Mouse (Mus musculus): ENCODE results near the gene Ccdc106. TPM values are rescaled to one million over a fixed set of nuclear protein-coding genes. Genes with fewer than 3 reads are reported as not detected.
A peak's percentile ranks its signal among the peaks of the same experiment; 100 is the strongest.
"Not testable (repeated sequence)": the region's sequence is repeated elsewhere in the genome, so short reads cannot be mapped to it uniquely, and the experiment has no call there.

The Ccdc106 gene
- polyA plus RNA-seq, 2 experiments: 36.7 to 48.1 TPM

- Histone ChIP-seq H3K36me3 (ENCODE audit: control insufficient read depth, insufficient read depth, low read length) (peaks cover 24% of the 10 kb centered on the region), H3K27ac (replicated peaks; ENCODE audit: low read depth, low read length) (no peak within 1 kb of the TSS), H3K27me3 (ENCODE audit: control insufficient read depth, insufficient read depth, low read length) (peaks cover 16% of the 10 kb centered on the region), H3K4me1 (ENCODE audit: control insufficient read depth, insufficient read depth, low read length) (peaks cover 17% of the 10 kb centered on the region), H3K4me2 (replicated peaks; ENCODE audit: low read depth, low read length, severe bottlenecking) (peak within 1 kb of the TSS; percentile 81), H3K4me3 (replicated peaks; ENCODE audit: low read length) (peak within 1 kb of the TSS; percentile 55), H3K9ac (ENCODE audit: low read depth, low read length, severe bottlenecking) (peak within 1 kb of the TSS; percentile 72), H3K9me3 (ENCODE audit: control insufficient read depth, low read length) (0 out of 2 replicates have a peak, but pooled peaks cover 3% of the 10 kb centered on the region)
- TF ChIP-seq POLR2A (IDR thresholded peaks at IDR 0.05; ENCODE audit: borderline replicate concordance, extremely low read depth, insufficient read depth, insufficient read length): peak; percentile 66; the same call in 1 of the 2 replicates
- 5% methylated on average over 22 of the region's 26 CpGs for WGBS
- ATAC-seq (ENCODE audit: low FRiP score, low read depth) (peak; percentile 94), DNase-seq (ENCODE audit: low spot score) (peak; percentile 92)
These were observed 24.1 kb upstream of the Ccdc106 start, which contains the start of gene Zfp579 for GRCm38 (mm10) chr7:4996003-4996895. Gene Zfp579, minus strand, starts transcription at chr7:4996158.

- DNase-seq (ENCODE audit: low spot score) (no peak), ATAC-seq (ENCODE audit: low FRiP score, low read depth) (no peak)
- Histone ChIP-seq H3K27ac (replicated peaks; ENCODE audit: low read depth, low read length) (no peak overlapping the region), H3K9me3 (ENCODE audit: control insufficient read depth, low read length) (0 out of 2 replicates have a peak, but pooled peaks cover 3% of the 10 kb centered on the region), H3K4me2 (replicated peaks; ENCODE audit: low read depth, low read length, severe bottlenecking) (peak overlapping the region; percentile 81), H3K27me3 (ENCODE audit: control insufficient read depth, insufficient read depth, low read length) (peaks cover 16% of the 10 kb centered on the region), H3K4me3 (replicated peaks; ENCODE audit: low read length) (peak overlapping the region; percentile 55), H3K9ac (ENCODE audit: low read depth, low read length, severe bottlenecking) (no peak overlapping the region), H3K4me1 (ENCODE audit: control insufficient read depth, insufficient read depth, low read length) (peaks cover 17% of the 10 kb centered on the region), H3K36me3 (ENCODE audit: control insufficient read depth, insufficient read depth, low read length) (peaks cover 20% of the 10 kb centered on the region)
- 66% methylated on average over 6 of the region's 8 CpGs for WGBS
- TF ChIP-seq POLR2A (IDR thresholded peaks at IDR 0.05; ENCODE audit: borderline replicate concordance, extremely low read depth, insufficient read depth, insufficient read length): no peak
These were observed 23.4 kb upstream of the Ccdc106 start for GRCm38 (mm10) chr7:4996934-4997333.

- Histone ChIP-seq H3K36me3 (ENCODE audit: control insufficient read depth, insufficient read depth, low read length) (no peaks in the 10 kb centered on the region), H3K9me3 (ENCODE audit: control insufficient read depth, low read length) (no peaks in the 10 kb centered on the region), H3K27me3 (ENCODE audit: control insufficient read depth, insufficient read depth, low read length) (peaks cover under 1% of the 10 kb centered on the region; the same call in 1 of the 2 replicates), H3K4me2 (replicated peaks; ENCODE audit: low read depth, low read length, severe bottlenecking) (no peak overlapping the region), H3K9ac (ENCODE audit: low read depth, low read length, severe bottlenecking) (no peak overlapping the region), H3K4me1 (ENCODE audit: control insufficient read depth, insufficient read depth, low read length) (peaks cover 9% of the 10 kb centered on the region), H3K27ac (replicated peaks; ENCODE audit: low read depth, low read length) (no peak overlapping the region), H3K4me3 (replicated peaks; ENCODE audit: low read length) (no peak overlapping the region)
- 65% methylated on average over 2 of the region's 2 CpGs for WGBS
- DNase-seq (ENCODE audit: low spot score): no peak
- TF ChIP-seq POLR2A (IDR thresholded peaks at IDR 0.05; ENCODE audit: borderline replicate concordance, extremely low read depth, insufficient read depth, insufficient read length): no peak
- ATAC-seq (ENCODE audit: low FRiP score, low read depth): no peak
These were observed 20.5 kb upstream of the Ccdc106 start for GRCm38 (mm10) chr7:4999876-5000275.

GRCm38 (mm10) chr7:5002876-5003275 lies 17.5 kb upstream of the Ccdc106 start:
- H3K9ac ChIP-seq (ENCODE audit: low read depth, low read length, severe bottlenecking); DNase-seq (ENCODE audit: low spot score); ATAC-seq (ENCODE audit: low FRiP score, low read depth); H3K4me1 ChIP-seq (ENCODE audit: control insufficient read depth, insufficient read depth, low read length); H3K27ac ChIP-seq (replicated peaks; ENCODE audit: low read depth, low read length); H3K9me3 ChIP-seq (ENCODE audit: control insufficient read depth, low read length); H3K4me2 ChIP-seq (replicated peaks; ENCODE audit: low read depth, low read length, severe bottlenecking); H3K27me3 ChIP-seq (ENCODE audit: control insufficient read depth, insufficient read depth, low read length); H3K4me3 ChIP-seq (replicated peaks; ENCODE audit: low read length): not testable (repeated sequence)
- peaks cover 16% of the 10 kb centered on the region for H3K36me3 ChIP-seq (ENCODE audit: control insufficient read depth, insufficient read depth, low read length)
- 75% methylated on average over 8 of the region's 8 CpGs for WGBS

GRCm38 (mm10) chr7:5008229-5008628 lies 12.1 kb upstream of the Ccdc106 start:
- no peak for DNase-seq (ENCODE audit: low spot score)
- Histone ChIP-seq H3K27ac (replicated peaks; ENCODE audit: low read depth, low read length) (no peak overlapping the region), H3K27me3 (ENCODE audit: control insufficient read depth, insufficient read depth, low read length) (no peaks in the 10 kb centered on the region), H3K4me3 (replicated peaks; ENCODE audit: low read length) (no peak overlapping the region), H3K4me1 (ENCODE audit: control insufficient read depth, insufficient read depth, low read length) (0 out of 2 replicates have a peak, but pooled peaks cover under 1% of the 10 kb centered on the region), H3K36me3 (ENCODE audit: control insufficient read depth, insufficient read depth, low read length) (peaks cover 67% of the 10 kb centered on the region), H3K9me3 (ENCODE audit: control insufficient read depth, low read length) (no peaks in the 10 kb centered on the region), H3K4me2 (replicated peaks; ENCODE audit: low read depth, low read length, severe bottlenecking) (no peak overlapping the region), H3K9ac (ENCODE audit: low read depth, low read length, severe bottlenecking) (no peak overlapping the region)
- no peak for TF ChIP-seq POLR2A (IDR thresholded peaks at IDR 0.05; ENCODE audit: borderline replicate concordance, extremely low read depth, insufficient read depth, insufficient read length)
- ATAC-seq (ENCODE audit: low FRiP score, low read depth): no peak
- 96% methylated on average over 26 of the region's 26 CpGs for WGBS

Data from limb, embryonic 14.5 days (tissue).